Mouse (Mus musculus): Measurements from ENCODE around the gene Gng2. TPM values are rescaled to one million over a fixed set of nuclear protein-coding genes. Genes with fewer than 3 reads are reported as not detected.

The Gng2 gene
- polyA plus RNA-seq, 1 experiment, result 5.8 TPM

DNA sequence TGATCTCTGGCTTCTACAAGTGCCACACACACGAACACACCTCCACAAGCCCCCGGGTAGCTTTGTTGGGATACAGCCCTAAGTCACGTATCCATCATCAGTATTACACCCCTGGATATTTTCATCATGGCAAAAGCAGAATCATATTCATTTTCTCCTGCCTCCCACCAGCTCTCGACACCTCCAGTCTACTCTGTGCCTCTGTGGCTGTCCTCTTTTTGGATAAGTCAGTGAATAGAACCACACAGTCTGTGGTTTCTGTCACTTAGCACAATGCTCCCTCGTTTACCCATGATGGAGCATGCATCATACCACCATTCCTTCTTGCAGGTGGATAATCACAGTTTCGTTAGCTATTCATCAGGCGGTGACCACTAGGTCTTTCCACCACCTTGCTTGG is 31.2 kb downstream of the Gng2 start:
- Histone ChIP-seq H3K79me2 (ENCODE audit: control insufficient read depth, insufficient read depth) (no peaks in the 10 kb centered on the region), H3K79me3 (ENCODE audit: low read depth) (no peaks in the 10 kb centered on the region), H3K36me3 (ENCODE audit: control insufficient read depth, insufficient read depth) (no peaks in the 10 kb centered on the region), H3K4me3 (ENCODE audit: insufficient read depth, poor library complexity, severe bottlenecking) (no peak overlapping the region), H3ac (ENCODE audit: control insufficient read depth, insufficient read length, low read depth) (no peak overlapping the region), H3K27me3 (ENCODE audit: control insufficient read depth, insufficient read depth, insufficient read length) (no peaks in the 10 kb centered on the region)
- TF ChIP-seq CTCF (IDR thresholded peaks at IDR 0.05; ENCODE audit: control insufficient read depth, insufficient read depth, insufficient read length) (no peak), MYOG (IDR thresholded peaks at IDR 0.05; ENCODE audit: control insufficient read depth, extremely low read depth, insufficient read length) (no peak), CEBPB (IDR thresholded peaks at IDR 0.05; ENCODE audit: low read depth) (no peak), MYOD1 (IDR thresholded peaks at IDR 0.05; ENCODE audit: control insufficient read depth, insufficient read length, low read depth) (no peak), MAX (IDR thresholded peaks at IDR 0.05) (no peak), FOSL1 (IDR thresholded peaks at IDR 0.05; ENCODE audit: insufficient read depth, low read length, poor library complexity, severe bottlenecking) (no peak), USF1 (IDR thresholded peaks at IDR 0.05; ENCODE audit: low read depth) (no peak)

DNA sequence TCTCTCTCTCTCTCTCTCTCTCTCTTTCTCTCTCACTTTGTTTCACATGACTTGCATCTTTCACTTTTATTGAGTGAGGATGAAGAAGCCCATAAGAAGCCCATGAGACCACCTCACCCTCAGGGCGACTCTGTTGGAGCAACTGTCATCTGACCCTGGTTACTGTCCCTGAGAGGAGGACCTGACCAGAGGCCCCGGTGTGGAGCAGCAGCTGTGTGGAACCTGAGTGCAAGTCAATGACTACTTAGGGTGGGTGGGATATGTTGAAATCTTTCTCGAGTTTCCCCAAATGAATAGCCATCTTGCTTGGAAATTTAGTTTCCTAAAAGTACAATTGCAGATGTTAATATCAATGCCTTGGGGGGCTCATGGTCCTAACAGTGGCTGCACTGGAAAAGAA is 34.7 kb downstream of the Gng2 start:
- Histone ChIP-seq H3ac (ENCODE audit: control insufficient read depth, insufficient read length, low read depth) (no peak overlapping the region), H3K4me3 (ENCODE audit: insufficient read depth, poor library complexity, severe bottlenecking) (no peak overlapping the region), H3K79me3 (ENCODE audit: low read depth) (no peaks in the 10 kb centered on the region), H3K79me2 (ENCODE audit: control insufficient read depth, insufficient read depth) (no peaks in the 10 kb centered on the region), H3K27me3 (ENCODE audit: control insufficient read depth, insufficient read depth, insufficient read length) (no peaks in the 10 kb centered on the region), H3K36me3 (ENCODE audit: control insufficient read depth, insufficient read depth) (no peaks in the 10 kb centered on the region)
- TF ChIP-seq CEBPB (IDR thresholded peaks at IDR 0.05; ENCODE audit: low read depth), result no peak
- no peak for TF ChIP-seq MAX (IDR thresholded peaks at IDR 0.05)
- TF ChIP-seq MYOG (IDR thresholded peaks at IDR 0.05; ENCODE audit: control insufficient read depth, extremely low read depth, insufficient read length), result no peak

DNA sequence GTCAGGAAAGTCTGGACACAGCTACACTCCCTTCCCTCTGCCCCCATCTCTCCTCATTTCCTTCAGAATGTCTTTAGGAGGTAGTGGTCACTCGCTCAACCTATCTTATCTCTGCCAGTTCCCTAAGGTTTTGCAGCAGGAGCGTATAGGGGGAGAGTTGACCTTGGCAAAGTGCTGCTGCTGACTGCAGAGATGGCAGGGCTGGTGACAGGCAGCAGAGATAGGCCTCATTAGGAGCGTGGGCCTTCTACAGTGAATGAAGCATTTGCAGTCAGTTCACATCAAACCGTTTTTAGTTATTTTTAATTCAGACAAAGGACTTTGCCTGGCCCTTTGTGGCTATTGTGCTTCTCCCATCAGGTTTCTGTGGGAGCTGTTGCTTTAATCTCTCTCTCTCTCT is 35.1 kb downstream of the Gng2 start:
- no peak for TF ChIP-seq FOSL1 (IDR thresholded peaks at IDR 0.05; ENCODE audit: insufficient read depth, low read length, poor library complexity, severe bottlenecking)
- no peak for TF ChIP-seq MYOD1 (IDR thresholded peaks at IDR 0.05; ENCODE audit: control insufficient read depth, insufficient read length, low read depth)
- no peak for TF ChIP-seq MAX (IDR thresholded peaks at IDR 0.05)
- TF ChIP-seq CEBPB (IDR thresholded peaks at IDR 0.05; ENCODE audit: low read depth), result no peak
- TF ChIP-seq USF1 (IDR thresholded peaks at IDR 0.05; ENCODE audit: low read depth), result no peak
- TF ChIP-seq CTCF (IDR thresholded peaks at IDR 0.05; ENCODE audit: control insufficient read depth, insufficient read depth, insufficient read length), result no peak
- TF ChIP-seq MYOG (IDR thresholded peaks at IDR 0.05; ENCODE audit: control insufficient read depth, extremely low read depth, insufficient read length), result no peak
- Histone ChIP-seq H3K79me2 (ENCODE audit: control insufficient read depth, insufficient read depth) (no peaks in the 10 kb centered on the region), H3K4me3 (ENCODE audit: insufficient read depth, poor library complexity, severe bottlenecking) (no peak overlapping the region), H3K36me3 (ENCODE audit: control insufficient read depth, insufficient read depth) (no peaks in the 10 kb centered on the region), H3ac (ENCODE audit: control insufficient read depth, insufficient read length, low read depth) (no peak overlapping the region), H3K79me3 (ENCODE audit: low read depth) (no peaks in the 10 kb centered on the region), H3K27me3 (ENCODE audit: control insufficient read depth, insufficient read depth, insufficient read length) (no peaks in the 10 kb centered on the region)

DNA sequence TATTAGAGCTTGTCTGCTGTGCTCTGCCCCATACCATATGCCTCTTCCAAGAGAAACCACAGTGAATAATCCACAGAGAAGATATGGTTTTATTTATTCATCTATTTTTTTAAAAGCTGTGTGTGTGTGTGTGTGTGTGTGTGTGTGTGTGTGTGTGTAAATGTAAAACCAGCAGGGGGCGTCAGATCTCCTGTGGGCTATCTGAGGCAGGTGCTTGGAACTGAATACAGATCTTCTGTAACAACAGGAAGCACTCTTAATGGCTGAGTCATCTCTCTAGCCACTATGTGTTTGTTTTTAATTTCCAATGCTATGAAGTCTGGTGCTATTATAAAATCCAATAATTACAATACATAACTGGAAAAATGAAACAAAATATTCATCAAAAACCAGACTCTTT is 37.4 kb downstream of the Gng2 start:
- TF ChIP-seq CTCF (IDR thresholded peaks at IDR 0.05; ENCODE audit: control insufficient read depth, insufficient read depth, insufficient read length), result no peak
- no peak for TF ChIP-seq MYOD1 (IDR thresholded peaks at IDR 0.05; ENCODE audit: control insufficient read depth, insufficient read length, low read depth)
- TF ChIP-seq MAX (IDR thresholded peaks at IDR 0.05), result no peak
- H3ac ChIP-seq (ENCODE audit: control insufficient read depth, insufficient read length, low read depth), result no peak overlapping the region
- H3K79me3 ChIP-seq (ENCODE audit: low read depth), result no peaks in the 10 kb centered on the region
- no peaks in the 10 kb centered on the region for H3K79me2 ChIP-seq (ENCODE audit: control insufficient read depth, insufficient read depth)
- no peaks in the 10 kb centered on the region for H3K27me3 ChIP-seq (ENCODE audit: control insufficient read depth, insufficient read depth, insufficient read length)
- H3K36me3 ChIP-seq (ENCODE audit: control insufficient read depth, insufficient read depth), result no peaks in the 10 kb centered on the region
- no peak overlapping the region for H3K4me3 ChIP-seq (ENCODE audit: insufficient read depth, poor library complexity, severe bottlenecking)

DNA sequence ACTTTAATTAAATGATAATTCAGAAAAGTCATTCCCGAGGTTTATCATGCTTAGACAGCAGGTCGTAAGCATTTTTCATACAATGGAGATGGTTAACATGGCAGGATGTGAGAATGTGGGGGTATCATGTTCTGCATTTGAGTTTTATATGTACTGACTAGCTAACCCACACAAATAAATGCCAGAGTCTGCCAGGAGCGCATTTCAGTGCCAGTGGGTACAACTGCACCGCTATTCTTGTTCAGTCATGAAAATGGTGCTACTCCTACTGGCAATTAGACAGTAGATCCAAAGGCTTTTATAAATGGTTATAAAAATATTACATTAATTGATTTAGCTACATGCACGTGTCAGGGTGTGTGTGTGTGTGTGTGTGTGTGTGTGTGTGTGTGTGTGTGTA is 38.9 kb downstream of the Gng2 start:
- H3K27me3 ChIP-seq (ENCODE audit: control insufficient read depth, insufficient read depth, insufficient read length), result no peaks in the 10 kb centered on the region
- H3K79me2 ChIP-seq (ENCODE audit: control insufficient read depth, insufficient read depth), result no peaks in the 10 kb centered on the region
- no peaks in the 10 kb centered on the region for H3K36me3 ChIP-seq (ENCODE audit: control insufficient read depth, insufficient read depth)
- TF ChIP-seq MYOG (IDR thresholded peaks at IDR 0.05; ENCODE audit: control insufficient read depth, extremely low read depth, insufficient read length) (no peak), MYOD1 (IDR thresholded peaks at IDR 0.05; ENCODE audit: control insufficient read depth, insufficient read length, low read depth) (no peak), FOSL1 (IDR thresholded peaks at IDR 0.05; ENCODE audit: insufficient read depth, low read length, poor library complexity, severe bottlenecking) (no peak), CTCF (IDR thresholded peaks at IDR 0.05; ENCODE audit: control insufficient read depth, insufficient read depth, insufficient read length) (no peak), MAX (IDR thresholded peaks at IDR 0.05) (no peak), CEBPB (IDR thresholded peaks at IDR 0.05; ENCODE audit: low read depth) (no peak), USF1 (IDR thresholded peaks at IDR 0.05; ENCODE audit: low read depth) (no peak)
- H3K4me3 ChIP-seq (ENCODE audit: insufficient read depth, poor library complexity, severe bottlenecking), result no peak overlapping the region
- H3K79me3 ChIP-seq (ENCODE audit: low read depth), result no peaks in the 10 kb centered on the region
- H3ac ChIP-seq (ENCODE audit: control insufficient read depth, insufficient read length, low read depth), result no peak overlapping the region

DNA sequence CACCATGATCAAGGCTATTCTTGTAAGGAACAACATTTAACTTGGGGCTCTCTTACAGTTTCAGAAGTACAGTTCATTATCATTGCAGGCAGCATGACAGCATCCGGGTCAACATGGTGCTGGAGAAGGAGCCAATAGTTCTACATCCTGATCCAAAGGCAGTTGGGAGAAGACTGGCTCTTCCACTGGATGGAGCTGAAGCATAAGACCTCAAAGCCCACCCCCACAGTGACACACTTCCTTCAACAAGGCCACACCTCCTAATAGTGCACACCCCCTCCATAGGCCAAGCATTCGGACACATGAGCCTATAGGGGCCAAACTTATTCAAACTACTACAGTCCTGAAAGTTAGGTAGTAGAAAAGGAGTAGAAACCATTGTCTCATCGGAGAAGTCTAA is 42.3 kb downstream of the Gng2 start:
- Histone ChIP-seq H3K79me2 (ENCODE audit: control insufficient read depth, insufficient read depth) (no peaks in the 10 kb centered on the region), H3K27me3 (ENCODE audit: control insufficient read depth, insufficient read depth, insufficient read length) (no peaks in the 10 kb centered on the region), H3K4me3 (ENCODE audit: insufficient read depth, poor library complexity, severe bottlenecking) (no peak overlapping the region), H3K79me3 (ENCODE audit: low read depth) (no peaks in the 10 kb centered on the region), H3ac (ENCODE audit: control insufficient read depth, insufficient read length, low read depth) (no peak overlapping the region), H3K36me3 (ENCODE audit: control insufficient read depth, insufficient read depth) (no peaks in the 10 kb centered on the region)
- TF ChIP-seq CEBPB (IDR thresholded peaks at IDR 0.05; ENCODE audit: low read depth), result no peak
- TF ChIP-seq CTCF (IDR thresholded peaks at IDR 0.05; ENCODE audit: control insufficient read depth, insufficient read depth, insufficient read length), result no peak
- no peak for TF ChIP-seq USF1 (IDR thresholded peaks at IDR 0.05; ENCODE audit: low read depth)
